Mouse (Mus musculus) lung, postnatal 0 days (tissue): ENCODE measurements around the gene Nipal4.

Experiments
- CTCF ChIP-seq: IDR thresholded peaks from 2 replicates; pipeline ENCODE4 v1.5.1; 2016; ENCODE audit warnings: antibody characterized with exemption, mild to moderate bottlenecking
- EP300 ChIP-seq: IDR thresholded peaks from 2 replicates; pipeline ENCODE4 v1.6.1; 2016; ENCODE audit warnings: antibody characterized with exemption, mild to moderate bottlenecking, control low read depth

DNA sequence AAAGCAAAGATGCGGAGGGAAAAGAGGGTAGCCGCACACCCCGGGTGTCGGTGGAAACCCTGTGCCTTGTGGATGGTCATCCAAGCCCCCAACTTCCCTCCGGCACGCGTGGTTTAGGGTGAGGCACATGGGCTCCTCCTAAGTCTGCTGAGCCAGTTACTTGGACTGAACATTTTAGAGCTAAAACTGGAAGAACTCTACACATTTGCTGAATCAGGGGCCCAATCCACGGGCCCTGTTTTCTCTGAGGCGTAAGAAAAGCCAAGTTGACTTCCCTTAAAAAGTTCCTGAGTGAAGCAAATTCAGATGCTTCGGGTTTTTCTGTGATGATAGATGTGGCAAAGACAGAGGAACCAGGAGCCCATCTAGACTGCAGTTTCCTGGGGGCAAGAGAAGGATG lies 46.2 kb downstream of the Nipal4 start:
- no peak for TF ChIP-seq EP300
- TF ChIP-seq CTCF, result no peak
